Mouse (Mus musculus) bone marrow, adult 2 months (tissue): Measurements from ENCODE around the gene Prss54. TPM values are rescaled to one million over a fixed set of nuclear protein-coding genes. Genes with fewer than 3 reads are reported as not detected.

Source experiments
- H3K27ac ChIP-seq: fragments of 200-500 bp; 2 replicates; pipeline ENCODE4 v1.5.1; 2012; ENCODE audit warnings: low read depth, mild to moderate bottlenecking, control low read depth, inconsistent platforms, low read length; ENCODE audit not compliant: control insufficient read depth, poor library complexity, insufficient read depth
- H3K4me1 ChIP-seq: fragments of 200-500 bp; 2 replicates; pipeline ENCODE4 v1.6.1; 2011; ENCODE audit warnings: low read length; ENCODE audit not compliant: control insufficient read depth, insufficient read depth
- H3K4me3 ChIP-seq: fragments of 200-500 bp; replicated peaks from 2 replicates; pipeline ENCODE3; 2011; ENCODE audit warnings: mild to moderate bottlenecking, low read depth, low read length, control low read depth; ENCODE audit not compliant: control insufficient read depth
- CTCF ChIP-seq: fragments of 200-500 bp; IDR thresholded peaks from 2 replicates; pipeline ENCODE4 v1.5.1; 2011; ENCODE audit warnings: low read length, control low read depth; ENCODE audit not compliant: control insufficient read depth, insufficient read depth
- POLR2A ChIP-seq: fragments of 200-500 bp; IDR thresholded peaks from 2 replicates; pipeline ENCODE4 v1.6.1; 2011; ENCODE audit warnings: low read depth, mild to moderate bottlenecking, control low read depth, low read length, borderline replicate concordance; ENCODE audit not compliant: control insufficient read depth
- WGBS: fragments of 180-500 bp; shearing (Covaris S2); methylation state at CpG from one replicate; pipeline ENCODE4 v1.1.7; 2018; 5-methylcytosine and 5-hydroxymethylcytosine counted together
- polyA plus RNA-seq: library from polyadenylated mRNA; stranded (reverse); fragments of >200 nt; gene quantifications from 2 replicates; pipeline ENCODE4 v1.2.4, GENCODE M21; 2011; ENCODE audit warnings: low replicate concordance; ENCODE audit not compliant: missing spikeins, insufficient read depth, insufficient read length

Gene Prss54
- polyA plus RNA-seq, 1 experiment = not detected

GRCm38 (mm10) chr8:95523991-95524390 lies 52.1 kb downstream of the Prss54 start:
- WGBS = 75% methylated on average over 4 of the region's 4 CpGs
- Histone ChIP-seq H3K27ac (no peak overlapping the region), H3K4me3 (no peak overlapping the region), H3K4me1 (no peaks in the 10 kb centered on the region)
- TF ChIP-seq POLR2A = no peak
- no peak for TF ChIP-seq CTCF

GRCm38 (mm10) chr8:95516928-95517327 lies 59.2 kb downstream of the Prss54 start:
- Histone ChIP-seq H3K4me1 (no peaks in the 10 kb centered on the region), H3K27ac (no peak overlapping the region), H3K4me3 (no peak overlapping the region)
- no peak for TF ChIP-seq POLR2A
- TF ChIP-seq CTCF = no peak
- 78% methylated on average over 6 of the region's 6 CpGs for WGBS

GRCm38 (mm10) chr8:95513219-95513618 lies 62.9 kb downstream of the Prss54 start:
- no peak overlapping the region for H3K27ac ChIP-seq
- no peak overlapping the region for H3K4me3 ChIP-seq
- TF ChIP-seq CTCF (no peak), POLR2A (no peak)
- WGBS = 73% methylated on average over 4 of the region's 4 CpGs
- no peaks in the 10 kb centered on the region for H3K4me1 ChIP-seq

GRCm38 (mm10) chr8:95512257-95512656 lies 63.9 kb downstream of the Prss54 start:
- H3K4me3 ChIP-seq = no peak overlapping the region
- no peaks in the 10 kb centered on the region for H3K4me1 ChIP-seq
- TF ChIP-seq POLR2A = no peak
- no peak for TF ChIP-seq CTCF
- WGBS = 78% methylated on average over 4 of the region's 4 CpGs
- H3K27ac ChIP-seq = no peak overlapping the region

Other genes with a start within 250 kb of the Prss54 start
- 1.1 and 3.3 TPM in 2 replicates for gene Zfp319, start 244.4 kb downstream of the Prss54 start, polyA plus RNA-seq
- gene Usb1, start 244.1 kb downstream of the Prss54 start, polyA plus RNA-seq = 4.8 and 20.2 TPM in 2 replicates
- 0.63 TPM in 1 of 2 replicates, not detected in the other for gene Mmp15, start 224.1 kb downstream of the Prss54 start, polyA plus RNA-seq
- gene Cfap20, start 141.5 kb downstream of the Prss54 start, polyA plus RNA-seq = 34.4 and 58.0 TPM in 2 replicates
- 16.6 and 26.1 TPM in 2 replicates for gene Csnk2a2, start 86.3 kb downstream of the Prss54 start, polyA plus RNA-seq
- gene Ccdc113, start 42.3 kb downstream of the Prss54 start, polyA plus RNA-seq = not detected in 2 replicates
- gene Gins3, start 57.1 kb upstream of the Prss54 start, polyA plus RNA-seq = 10.9 and 14.8 TPM in 2 replicates
- 1.0 and 3.5 TPM in 2 replicates for gene Ndrg4, start 100.6 kb upstream of the Prss54 start, polyA plus RNA-seq
- 13.0 and 34.7 TPM in 2 replicates for gene Setd6, start 139.5 kb upstream of the Prss54 start, polyA plus RNA-seq
- 26.7 and 56.3 TPM in 2 replicates for gene Cnot1, start 231.1 kb upstream of the Prss54 start, polyA plus RNA-seq
- 2.8 and 29.2 TPM in 2 replicates for gene Sap18b, start 249.0 kb upstream of the Prss54 start, polyA plus RNA-seq